Mouse (Mus musculus) myocyte (in vitro differentiated cells): Measurements from ENCODE around the gene Smyd5.

Experiments used
- CEBPB ChIP-seq: IDR thresholded peaks from 2 replicates; pipeline ENCODE4 v1.6.1; 2011; ENCODE audit warnings: mild to moderate bottlenecking, moderate library complexity; ENCODE audit not compliant: poor library complexity, insufficient read depth, severe bottlenecking
- E2F4 ChIP-seq: IDR thresholded peaks from one replicate; pipeline ENCODE4 v1.6.1; 2011; ENCODE audit warnings: mild to moderate bottlenecking, control low read depth, moderate library complexity; ENCODE audit not compliant: insufficient read depth
- MAX ChIP-seq: IDR thresholded peaks from one replicate; pipeline ENCODE4 v1.6.1; 2011; ENCODE audit warnings: low read depth, mild to moderate bottlenecking, control low read depth
- POLR2A ChIP-seq: IDR thresholded peaks from one replicate; pipeline ENCODE4 v1.6.1; 2011; ENCODE audit warnings: low read depth, mild to moderate bottlenecking, control low read depth, moderate library complexity; ENCODE audit not compliant: insufficient read length
- POLR2AphosphoS2 ChIP-seq: IDR thresholded peaks from one replicate; pipeline ENCODE4 v1.6.1; 2011; ENCODE audit warnings: low read depth, control low read depth; ENCODE audit not compliant: insufficient read length
- TCF12 ChIP-seq: IDR thresholded peaks from one replicate; pipeline ENCODE4 v1.6.1; 2011; ENCODE audit warnings: mild to moderate bottlenecking, control low read depth; ENCODE audit not compliant: poor library complexity, insufficient read depth, severe bottlenecking
- USF1 ChIP-seq: IDR thresholded peaks from one replicate; pipeline ENCODE4 v1.6.1; 2011; ENCODE audit warnings: low read depth, mild to moderate bottlenecking, control low read depth, moderate library complexity

- TF ChIP-seq POLR2A (no peak), TCF12 (no peak), USF1 (no peak), POLR2AphosphoS2 (no peak), E2F4 (no peak), CEBPB (no peak), MAX (no peak)
These were observed 12.6 kb upstream of the Smyd5 start for GRCm38 (mm10) chr6:85419150-85419549.
